Mouse (Mus musculus) MEL (cell line): ENCODE measurements at regions not wholly inside any gene's neighbourhood (a gene's known extent, or its start where the extent isn't known, plus 50 kb on each side); places are given as distances from the start of the nearest gene placed in this dataset.

Experiments
- CTCF ChIP-seq, 3 experiments: IDR thresholded peaks in 2 of 3; conservative IDR thresholded peaks in 1 of 3; 2 replicates each; pipeline ENCODE4 v1.5.1; 2011 to 2012; ENCODE audit warnings: low read length in 3 of 3, low read depth in 2 of 3, mild to moderate bottlenecking in 2 of 3, improper control_type of control experiment in 1 of 3, inconsistent platforms in 1 of 3, mixed read lengths in 1 of 3, moderate library complexity in 1 of 3; ENCODE audit not compliant: control insufficient read depth in 1 of 3, insufficient read depth in 1 of 3, poor library complexity in 1 of 3, severe bottlenecking in 1 of 3
- E2F4 ChIP-seq: IDR thresholded peaks from 2 replicates; pipeline ENCODE4 v1.6.1; 2011; ENCODE audit warnings: low read depth, low read length, improper control_type of control experiment, borderline replicate concordance
- EP300 ChIP-seq, 2 experiments: IDR thresholded peaks; 2 replicates each; pipeline ENCODE4 v1.6.1; 2011; ENCODE audit warnings: improper control_type of control experiment in 2 of 2, low read length in 2 of 2, low read depth in 1 of 2, mild to moderate bottlenecking in 1 of 2
- HCFC1 ChIP-seq: IDR thresholded peaks from 2 replicates; pipeline ENCODE4 v1.6.1; 2012; ENCODE audit warnings: low read depth, mild to moderate bottlenecking, inconsistent platforms, low read length, improper control_type of control experiment, moderate library complexity
- MXI1 ChIP-seq: IDR thresholded peaks from 2 replicates; pipeline ENCODE4 v1.6.1; 2011; ENCODE audit warnings: mild to moderate bottlenecking, low read depth, low read length, improper control_type of control experiment
- NRF1 ChIP-seq: IDR thresholded peaks from 2 replicates; pipeline ENCODE4 v1.6.1; 2014; ENCODE audit warnings: low read depth, mild to moderate bottlenecking, inconsistent platforms, low read length, improper control_type of control experiment, moderate library complexity; ENCODE audit not compliant: poor library complexity, insufficient read depth, severe bottlenecking
- POLR2A ChIP-seq, 2 experiments: IDR thresholded peaks; 2 replicates each; pipeline ENCODE4 v1.6.1; 2011 to 2012; ENCODE audit warnings: low read length in 2 of 2, mild to moderate bottlenecking in 2 of 2, control low read depth in 1 of 2, improper control_type of control experiment in 1 of 2, low read depth in 1 of 2, moderate library complexity in 1 of 2; ENCODE audit not compliant: control insufficient read depth in 1 of 2, insufficient read depth in 1 of 2, poor library complexity in 1 of 2

DNA sequence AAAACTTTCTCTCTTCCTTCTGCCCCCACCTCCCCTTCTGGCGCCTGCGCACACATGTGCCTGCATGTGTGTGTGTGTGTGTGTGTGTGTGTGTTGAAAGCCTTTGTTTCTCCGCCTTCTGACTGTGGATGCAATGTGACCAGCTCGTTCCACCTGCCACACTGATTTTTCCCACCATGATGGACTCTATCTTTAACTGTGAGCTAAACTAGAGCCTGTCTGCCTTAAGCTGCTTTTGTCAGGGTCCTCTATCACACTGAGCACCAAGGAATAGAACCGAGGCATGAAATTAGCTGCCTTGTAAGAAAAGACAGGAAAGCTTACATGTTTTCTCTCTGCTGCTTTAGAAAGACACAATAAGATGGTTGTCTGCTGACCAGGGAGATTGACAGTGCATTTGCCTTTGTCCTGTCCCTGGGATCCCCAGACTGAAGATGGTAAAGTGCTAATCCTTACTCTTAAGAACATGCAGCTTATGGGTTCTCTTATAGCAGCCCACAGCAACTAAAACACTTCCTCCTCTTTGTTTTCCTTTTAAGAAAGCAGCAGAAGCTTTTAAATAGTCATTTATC lies 1468.7 kb downstream of the Slc22a22 start:
- no peak for TF ChIP-seq CTCF (IDR thresholded peaks at IDR 0.05 in 2 of 3, conservative IDR thresholded peaks at IDR 0.05 in 1 of 3; ENCODE audit: control insufficient read depth in 1 of 3, insufficient read depth in 1 of 3, low read depth in 2 of 3, low read length in 3 of 3, poor library complexity in 1 of 3, severe bottlenecking in 1 of 3)
- TF ChIP-seq POLR2A (IDR thresholded peaks at IDR 0.05; ENCODE audit: control insufficient read depth in 1 of 2, insufficient read depth in 1 of 2, low read depth in 1 of 2, low read length in 2 of 2, poor library complexity in 1 of 2), result no peak
- no peak for TF ChIP-seq HCFC1
- no peak for TF ChIP-seq NRF1
- no peak for TF ChIP-seq MXI1
- no peak for TF ChIP-seq EP300 (IDR thresholded peaks at IDR 0.05; ENCODE audit: low read depth in 1 of 2, low read length in 2 of 2)
- no peak for TF ChIP-seq E2F4
